Mouse (Mus musculus) heart, embryonic 15.5 days (tissue): Measurements from ENCODE around the gene Nup37. TPM values are rescaled to one million over a fixed set of nuclear protein-coding genes. Genes with fewer than 3 reads are reported as not detected.

Experiments used
- ATAC-seq: fragments of 200-750 bp; cut with Nextera tagmentation; replicated peaks from 2 replicates; pipeline ENCODE4 v1.8.0; 2017; ENCODE audit warnings: low read depth, moderate TSS enrichment; ENCODE audit not compliant: insufficient number of reproducible peaks, insufficient read depth, low FRiP score
- H3K27ac ChIP-seq: fragments of 300-500 bp; sonication (generic); 2 replicates; pipeline ENCODE4 v1.5.1; 2015; ENCODE audit warnings: mild to moderate bottlenecking, inconsistent platforms
- H3K27me3 ChIP-seq: fragments of 300-500 bp; sonication (generic); 2 replicates; pipeline ENCODE4 v1.6.1; 2015; ENCODE audit warnings: inconsistent platforms
- H3K36me3 ChIP-seq: fragments of 300-500 bp; sonication (generic); 2 replicates; pipeline ENCODE4 v1.6.1; 2015; ENCODE audit warnings: mild to moderate bottlenecking, inconsistent platforms
- H3K4me1 ChIP-seq: fragments of 300-500 bp; sonication (generic); replicated peaks from 2 replicates; pipeline ENCODE4 v1.6.1; 2015; ENCODE audit warnings: inconsistent platforms
- H3K4me2 ChIP-seq: fragments of 300-500 bp; sonication (generic); 2 replicates; pipeline ENCODE4 v1.6.1; 2015; ENCODE audit warnings: inconsistent platforms, mild to moderate bottlenecking, moderate library complexity
- H3K4me3 ChIP-seq: fragments of 300-500 bp; sonication (generic); 2 replicates; pipeline ENCODE4 v1.5.1; 2015; ENCODE audit warnings: mild to moderate bottlenecking, inconsistent platforms
- H3K9ac ChIP-seq: fragments of 300-500 bp; sonication (generic); 2 replicates; pipeline ENCODE4 v1.6.1; 2015; ENCODE audit warnings: mild to moderate bottlenecking, inconsistent platforms
- H3K9me3 ChIP-seq: fragments of 300-500 bp; sonication (generic); replicated peaks from 2 replicates; pipeline ENCODE4 v1.6.1; 2016; ENCODE audit warnings: inconsistent platforms
- WGBS: fragments of 180-500 bp; shearing (Covaris S2); methylation state at CpG from one replicate; pipeline ENCODE4 v1.1.7; 2015; ENCODE audit warnings: mixed read lengths; 5-methylcytosine and 5-hydroxymethylcytosine counted together
- polyA plus RNA-seq: library from polyadenylated mRNA; unstranded; fragments of >200 nt; fragmentation: Nextera tagmentation; extraction: Ambion mirVana; gene quantifications from 2 replicates; pipeline ENCODE4 v1.2.1, GENCODE M21; 2015

Gene Nup37
- polyA plus RNA-seq = 31.8 and 33.7 TPM in 2 replicates

DNA sequence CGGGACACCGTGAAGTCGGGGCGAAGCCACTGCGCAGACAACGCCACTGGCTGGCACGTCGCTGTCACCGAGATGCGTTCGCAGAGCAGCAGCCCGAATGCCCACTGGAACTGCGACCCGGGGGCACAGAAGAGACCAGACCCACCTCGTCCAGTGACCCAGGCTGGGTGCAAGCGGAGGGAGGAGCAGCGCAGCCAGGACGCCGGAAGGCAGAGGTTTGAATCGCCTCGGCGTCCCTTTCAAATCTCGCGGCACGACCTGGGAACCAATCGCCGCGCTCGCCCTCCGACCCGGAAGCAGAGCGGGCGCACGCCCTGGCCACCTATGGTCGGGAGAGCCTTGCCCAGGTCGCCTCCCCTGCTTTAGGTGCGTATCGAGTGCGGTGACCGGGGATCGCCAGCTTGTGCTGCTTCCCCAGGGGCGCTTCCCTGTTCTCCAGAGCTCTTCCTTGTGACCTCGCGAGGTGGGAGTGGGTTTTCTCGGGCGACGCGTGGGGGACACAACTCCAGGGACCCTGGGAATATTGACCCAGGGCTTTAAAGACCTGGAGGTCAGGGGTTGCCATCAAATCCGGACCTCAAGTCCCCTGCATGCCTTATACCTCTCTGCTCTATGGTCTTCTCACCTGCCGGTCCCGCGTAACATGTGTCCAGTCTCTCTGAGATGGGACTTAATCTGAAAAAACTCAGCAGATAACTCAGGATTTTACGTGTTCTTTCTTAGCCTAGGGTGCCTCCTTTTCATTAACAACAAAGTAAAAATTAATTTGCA, at the start of gene Nup37, which contains the start of gene Parpbp:
TSS of gene Nup37 (plus strand) at position 286 of the 771 bp plus-strand sequence.
TSS of gene Parpbp (minus strand) at position 235 of the 771 bp plus-strand sequence.
- WGBS = under 1% methylated on average over 53 of the region's 53 CpGs
- Histone ChIP-seq H3K27me3 (no peaks in the 10 kb centered on the region), H3K9ac (peak within 1 kb of the TSS; percentile 85), H3K4me2 (peak within 1 kb of the TSS; percentile 86), H3K4me3 (peak within 1 kb of the TSS; percentile 78), H3K9me3 (no peaks in the 10 kb centered on the region), H3K36me3 (peaks cover 16% of the 10 kb centered on the region; the same call in 1 of the 2 replicates), H3K27ac (0 out of 2 replicates have a peak within 1 kb of the TSS, but pooled peaks have one; percentile 6), H3K4me1 (peaks cover 16% of the 10 kb centered on the region)
- peak; percentile 94 for ATAC-seq

DNA sequence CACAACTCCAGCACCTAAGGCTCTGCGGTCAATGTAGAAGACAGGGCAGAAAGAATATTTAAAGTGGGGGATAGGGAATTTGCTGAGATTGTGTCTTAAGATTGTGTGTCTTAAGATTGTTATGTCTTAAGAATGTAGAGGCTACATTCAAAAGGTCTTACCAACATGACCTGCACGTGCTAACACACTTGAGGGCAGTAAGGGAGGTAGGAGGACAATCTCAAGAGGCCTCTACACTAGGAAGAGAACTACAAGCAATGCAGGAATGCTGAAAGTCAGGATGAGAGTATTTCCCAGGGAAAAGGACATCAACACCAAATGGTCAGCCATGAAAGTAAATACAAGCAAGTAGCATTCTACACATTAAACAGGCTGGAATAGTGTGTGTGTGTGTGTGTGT, 40.6 kb upstream of the Nup37 start:
- Histone ChIP-seq H3K36me3 (peaks cover 2% of the 10 kb centered on the region), H3K9ac (no peak overlapping the region), H3K27ac (no peak overlapping the region), H3K4me3 (no peak overlapping the region), H3K4me2 (no peak overlapping the region), H3K27me3 (no peaks in the 10 kb centered on the region), H3K9me3 (no peaks in the 10 kb centered on the region), H3K4me1 (no peaks in the 10 kb centered on the region)
- no peak for ATAC-seq
- WGBS = 92% methylated on average over 2 of the region's 2 CpGs

DNA sequence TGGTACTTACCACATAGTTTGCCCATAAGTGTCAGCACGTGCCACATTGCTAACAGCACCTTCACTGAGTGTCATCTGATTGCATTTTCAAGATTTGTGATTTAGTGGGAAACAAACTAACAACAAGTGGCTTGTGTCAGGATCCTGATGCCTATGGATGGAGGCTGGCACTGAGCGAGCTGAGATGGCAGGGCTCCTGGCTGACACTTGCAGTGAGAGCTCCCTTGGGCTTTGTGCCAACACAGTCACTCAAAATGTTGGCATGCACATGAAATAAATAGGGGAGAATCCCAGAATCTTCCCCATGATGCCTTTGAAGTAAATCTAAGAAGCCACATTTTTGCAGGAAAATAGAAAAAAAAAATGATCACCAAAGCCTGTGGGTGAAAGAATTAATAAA, 33.5 kb upstream of the Nup37 start:
- H3K9ac ChIP-seq = no peak overlapping the region
- H3K4me3 ChIP-seq = no peak overlapping the region
- peaks cover 6% of the 10 kb centered on the region for H3K36me3 ChIP-seq
- no peaks in the 10 kb centered on the region for H3K9me3 ChIP-seq
- H3K27ac ChIP-seq = no peak overlapping the region
- no peak for ATAC-seq
- H3K27me3 ChIP-seq = no peaks in the 10 kb centered on the region
- WGBS = 81% methylated on average over 2 of the region's 2 CpGs
- no peaks in the 10 kb centered on the region for H3K4me1 ChIP-seq
- no peak overlapping the region for H3K4me2 ChIP-seq

DNA sequence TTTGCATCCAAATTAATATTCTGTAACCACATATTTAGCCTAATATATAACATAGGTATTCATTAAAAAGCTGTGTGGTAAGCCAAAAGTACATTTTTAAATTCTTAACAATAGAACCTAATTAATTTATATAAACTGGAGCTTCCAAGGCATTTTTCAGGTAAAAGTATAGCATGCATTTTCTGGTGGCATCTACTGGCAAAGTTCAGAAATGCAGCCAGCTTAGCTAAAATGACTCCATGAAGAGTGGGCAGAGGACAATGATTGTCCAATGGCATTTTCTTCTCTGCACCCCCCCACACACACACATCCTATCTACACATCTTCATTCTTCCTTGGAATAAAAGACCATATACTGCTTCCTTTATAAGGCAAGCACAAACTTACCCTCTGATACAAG, 27.1 kb upstream of the Nup37 start:
- no peaks in the 10 kb centered on the region for H3K4me1 ChIP-seq
- H3K4me3 ChIP-seq = no peak overlapping the region
- no peak overlapping the region for H3K4me2 ChIP-seq
- no peak for ATAC-seq
- H3K9me3 ChIP-seq = no peaks in the 10 kb centered on the region
- no peaks in the 10 kb centered on the region for H3K27me3 ChIP-seq
- H3K27ac ChIP-seq = no peak overlapping the region
- H3K9ac ChIP-seq = no peak overlapping the region
- no peaks in the 10 kb centered on the region for H3K36me3 ChIP-seq

DNA sequence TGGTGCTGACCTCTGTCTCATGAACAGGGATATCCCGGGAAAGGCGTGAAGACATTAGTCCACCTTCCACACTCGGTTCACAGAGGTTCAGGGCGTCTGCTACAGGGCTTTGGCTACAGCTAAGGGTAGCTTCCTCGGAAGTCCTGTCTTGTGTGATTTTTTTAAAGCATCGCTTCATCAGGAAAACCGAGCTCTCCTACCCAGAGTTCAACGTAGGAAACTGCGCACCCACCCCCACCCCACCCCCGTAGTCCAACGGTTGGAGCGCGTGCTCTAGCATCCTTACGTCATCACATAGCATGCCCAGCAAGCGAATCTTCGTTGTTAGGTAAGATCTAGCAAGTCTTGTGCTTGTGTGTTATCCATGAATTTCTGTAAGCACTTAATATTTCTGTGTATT, 11.2 kb upstream of the Nup37 start:
- ATAC-seq = no peak
- H3K27ac ChIP-seq = no peak overlapping the region
- H3K4me1 ChIP-seq = no peaks in the 10 kb centered on the region
- H3K27me3 ChIP-seq = no peaks in the 10 kb centered on the region
- no peaks in the 10 kb centered on the region for H3K9me3 ChIP-seq
- no peak overlapping the region for H3K4me2 ChIP-seq
- H3K9ac ChIP-seq = no peak overlapping the region
- no peak overlapping the region for H3K4me3 ChIP-seq
- H3K36me3 ChIP-seq = 0 out of 2 replicates have a peak, but pooled peaks cover 5% of the 10 kb centered on the region
- WGBS = 96% methylated on average over 16 of the region's 16 CpGs

DNA sequence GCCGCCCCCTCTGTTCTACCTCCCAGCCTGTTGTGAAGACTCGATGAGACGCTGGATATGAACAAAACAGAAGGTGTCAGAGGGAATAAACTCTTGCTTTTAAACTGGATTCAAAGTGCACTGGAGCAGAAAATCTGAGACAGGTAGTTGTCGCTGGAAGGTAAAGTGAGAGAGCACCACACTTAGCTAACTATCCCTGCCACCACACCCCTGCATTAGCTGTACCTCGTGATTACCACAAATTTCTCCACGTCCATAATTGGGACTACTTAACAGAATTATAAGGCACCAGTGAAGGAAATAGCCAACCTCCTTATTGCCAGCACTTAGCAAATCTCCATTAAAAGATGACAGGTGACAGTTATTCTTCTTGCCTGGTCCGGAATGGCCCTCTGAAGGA, 605 bp upstream of the Nup37 start:
- Histone ChIP-seq H3K27me3 (no peaks in the 10 kb centered on the region), H3K9me3 (no peaks in the 10 kb centered on the region), H3K36me3 (peaks cover 16% of the 10 kb centered on the region; the same call in 1 of the 2 replicates), H3K4me1 (peaks cover 16% of the 10 kb centered on the region), H3K27ac (no peak overlapping the region), H3K9ac (peak overlapping the region; percentile 85), H3K4me3 (peak overlapping the region; percentile 78), H3K4me2 (peak overlapping the region; percentile 86)
- ATAC-seq = no peak
- WGBS = 17% methylated on average over 7 of the region's 7 CpGs

DNA sequence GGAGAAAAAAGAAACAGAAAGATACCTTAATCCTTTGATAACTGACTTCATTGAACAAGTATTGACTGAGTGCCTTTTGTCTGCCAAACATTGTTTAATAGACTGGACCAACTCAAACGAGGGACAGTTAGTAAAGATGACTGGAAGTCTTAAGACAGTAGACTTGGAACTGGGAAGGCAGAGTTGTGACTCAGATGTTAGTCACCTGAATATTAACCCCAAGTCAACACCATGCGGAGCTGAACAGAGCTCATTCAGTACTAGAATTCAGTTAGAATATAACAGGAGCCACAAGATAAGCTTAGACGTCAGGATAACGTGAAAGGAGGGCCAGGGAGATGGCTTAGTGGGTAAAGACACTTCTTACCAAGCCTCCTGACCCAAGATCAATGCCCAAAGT, 3.6 kb downstream of the Nup37 start:
- Histone ChIP-seq H3K9me3 (no peaks in the 10 kb centered on the region), H3K4me2 (no peak overlapping the region), H3K27ac (no peak overlapping the region), H3K36me3 (peaks cover 36% of the 10 kb centered on the region), H3K27me3 (no peaks in the 10 kb centered on the region), H3K4me1 (peaks cover 10% of the 10 kb centered on the region), H3K9ac (no peak overlapping the region), H3K4me3 (no peak overlapping the region)
- 87% methylated on average over 4 of the region's 4 CpGs for WGBS
- ATAC-seq = no peak

DNA sequence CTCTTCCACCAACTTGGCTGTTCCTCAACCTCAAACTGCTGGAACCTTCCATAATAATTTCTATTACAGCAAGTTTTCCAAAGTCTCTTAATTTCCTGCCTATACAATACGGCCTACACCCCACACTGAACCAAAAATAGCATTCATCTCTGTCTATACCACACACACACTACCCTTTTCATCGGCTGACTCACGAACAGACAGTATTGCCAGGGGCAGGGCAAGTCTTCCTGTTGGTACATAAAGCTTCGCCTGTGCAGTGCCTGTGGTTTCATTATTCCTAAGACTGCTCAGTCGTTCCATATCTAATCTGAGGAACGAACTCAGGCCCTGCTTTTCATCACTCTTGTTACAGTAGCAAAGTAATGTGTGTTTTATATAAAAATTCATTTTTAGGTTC, 4.9 kb downstream of the Nup37 start:
- Histone ChIP-seq H3K27ac (no peak overlapping the region), H3K36me3 (peaks cover 44% of the 10 kb centered on the region), H3K4me1 (no peaks in the 10 kb centered on the region), H3K9me3 (no peaks in the 10 kb centered on the region), H3K4me3 (no peak overlapping the region), H3K9ac (no peak overlapping the region), H3K27me3 (no peaks in the 10 kb centered on the region), H3K4me2 (no peak overlapping the region)
- no peak for ATAC-seq
- 76% methylated on average over 6 of the region's 6 CpGs for WGBS

DNA sequence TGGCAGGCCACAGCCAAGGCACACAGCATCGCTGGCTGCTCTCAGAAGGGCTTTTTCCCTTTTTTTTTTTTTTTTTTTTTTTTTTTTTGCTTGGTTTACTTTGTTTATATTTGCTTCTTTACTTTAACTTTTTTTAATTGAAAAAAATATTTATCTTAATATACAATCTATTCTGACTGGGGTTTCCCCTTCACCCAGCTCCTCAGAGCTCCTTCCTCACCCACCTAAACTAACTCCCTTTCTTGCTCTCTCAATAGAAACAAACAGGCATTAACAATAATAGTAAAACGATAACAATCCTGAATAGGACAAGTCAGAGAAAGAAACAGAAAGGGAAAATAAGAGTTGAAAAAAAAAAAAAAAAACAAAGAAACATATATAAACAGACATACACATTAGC, 15.3 kb downstream of the Nup37 start:
- H3K27ac ChIP-seq = no peak overlapping the region
- no peaks in the 10 kb centered on the region for H3K9me3 ChIP-seq
- H3K27me3 ChIP-seq = no peaks in the 10 kb centered on the region
- no peak overlapping the region for H3K4me2 ChIP-seq
- ATAC-seq = no peak
- 88% methylated on average over 2 of the region's 2 CpGs for WGBS
- H3K9ac ChIP-seq = no peak overlapping the region
- H3K36me3 ChIP-seq = peaks cover 34% of the 10 kb centered on the region
- no peak overlapping the region for H3K4me3 ChIP-seq
- H3K4me1 ChIP-seq = no peaks in the 10 kb centered on the region

DNA sequence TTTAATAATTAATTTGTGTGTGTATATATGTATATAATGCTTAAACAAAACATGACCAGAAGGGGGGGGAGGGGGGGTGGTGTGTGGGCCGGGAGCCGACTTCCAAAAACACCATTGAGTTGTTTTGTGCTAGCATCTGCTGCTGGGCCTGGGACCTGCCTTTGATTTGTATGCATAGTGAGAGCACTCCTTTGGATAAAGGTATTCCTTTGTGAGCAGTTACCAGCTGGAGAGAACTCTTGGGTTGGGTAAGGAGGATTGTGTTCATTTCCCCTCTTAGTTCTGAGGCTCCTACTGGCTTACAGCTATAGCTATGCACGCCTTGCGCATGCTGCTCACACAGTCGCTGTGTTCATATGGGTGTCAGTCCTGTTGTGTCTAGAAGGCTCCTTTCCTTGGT, 15.9 kb downstream of the Nup37 start:
- no peak for ATAC-seq
- Histone ChIP-seq H3K4me2 (no peak overlapping the region), H3K27ac (no peak overlapping the region), H3K9me3 (no peaks in the 10 kb centered on the region), H3K36me3 (peaks cover 30% of the 10 kb centered on the region), H3K4me3 (no peak overlapping the region), H3K4me1 (no peaks in the 10 kb centered on the region), H3K27me3 (no peaks in the 10 kb centered on the region), H3K9ac (no peak overlapping the region)
- WGBS = 92% methylated on average over 5 of the region's 5 CpGs

DNA sequence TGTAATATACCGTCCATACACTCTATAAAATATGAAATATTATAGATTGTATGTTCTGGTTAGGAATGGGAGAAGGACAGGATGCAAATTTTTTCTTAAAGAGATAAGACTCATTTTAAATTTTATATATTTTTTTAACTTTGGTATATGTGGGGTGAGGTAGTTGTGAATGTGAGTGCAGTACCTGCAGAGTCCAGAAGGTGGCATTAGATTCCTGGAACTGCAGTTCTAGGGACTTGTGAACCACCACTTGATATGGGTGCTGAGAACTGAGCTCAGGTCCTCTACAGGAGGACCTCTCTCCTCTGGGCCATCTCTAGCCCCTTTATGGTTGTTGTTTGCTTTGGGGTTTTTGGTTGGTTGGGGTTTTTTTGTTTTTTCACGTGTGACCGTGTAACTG, 19.4 kb downstream of the Nup37 start:
- no peaks in the 10 kb centered on the region for H3K9me3 ChIP-seq
- no peaks in the 10 kb centered on the region for H3K4me1 ChIP-seq
- no peak for ATAC-seq
- H3K27me3 ChIP-seq = no peaks in the 10 kb centered on the region
- peaks cover 22% of the 10 kb centered on the region for H3K36me3 ChIP-seq
- H3K4me2 ChIP-seq = no peak overlapping the region
- WGBS = 92% methylated on average over 3 of the region's 3 CpGs
- H3K27ac ChIP-seq = no peak overlapping the region
- H3K9ac ChIP-seq = no peak overlapping the region
- no peak overlapping the region for H3K4me3 ChIP-seq
